Mouse (Mus musculus): ENCODE data around the gene Ces2a. TPM values are rescaled to one million over a fixed set of nuclear protein-coding genes. Genes with fewer than 3 reads are reported as not detected.

The Ces2a gene
- total and polyA plus RNA-seq, 2 experiments from 2014 or later = 0.42 TPM; not detected in 1

DNA sequence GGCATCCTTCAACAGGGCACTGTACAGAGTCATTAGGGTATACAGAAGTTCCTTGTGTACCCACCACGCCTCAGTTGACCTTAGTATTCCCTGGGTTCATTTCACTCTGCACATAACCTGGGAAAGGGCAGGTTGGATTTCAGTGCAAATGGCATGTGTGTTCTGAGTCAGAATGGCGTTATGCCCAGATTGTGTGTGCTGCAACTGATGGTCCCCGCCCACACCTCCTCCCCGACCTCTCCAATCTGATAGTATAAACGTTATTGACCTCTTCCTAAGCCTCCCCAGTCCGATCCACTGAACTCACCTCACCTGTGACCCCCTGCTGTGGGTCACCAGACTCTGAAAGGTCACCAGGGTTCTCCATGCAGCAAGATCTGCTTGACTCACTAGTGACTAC, 1.8 kb upstream of the Ces2a start:
- WGBS = 62% methylated on average over 6 of the region's 6 CpGs
- no peak for ATAC-seq (ENCODE audit: insufficient read depth, low read depth)

GRCm38 (mm10) chr8:104742039-104742438, 8.2 kb downstream of the Ces2a start:
- no peak overlapping the region for H3K4me2 ChIP-seq (ENCODE audit: low read depth, low read length)
- ATAC-seq (ENCODE audit: insufficient read depth, low read depth) = no peak
- TF ChIP-seq EP300 (IDR thresholded peaks at IDR 0.05; ENCODE audit: low read depth) = no peak
- peak; percentile 15; the same call in 1 of the 2 replicates for TF ChIP-seq CTCF (IDR thresholded peaks at IDR 0.05; ENCODE audit: low read depth)

More for the DNA sequence above, 1.8 kb upstream of the Ces2a start:
- Histone ChIP-seq H3K4me3 (ENCODE audit: low read depth, low read length) (no peak overlapping the region), H3K27me3 (ENCODE audit: control insufficient read depth, insufficient read depth, low read length) (no peaks in the 10 kb centered on the region), H3K4me2 (ENCODE audit: low read depth, low read length) (no peak overlapping the region), H3K9ac (replicated peaks; ENCODE audit: low read depth, low read length) (no peak overlapping the region), H3K9me3 (replicated peaks; ENCODE audit: control insufficient read depth, low read length) (no peaks in the 10 kb centered on the region), H3K36me3 (replicated peaks; ENCODE audit: control insufficient read depth, insufficient read depth, low read length) (no peaks in the 10 kb centered on the region), H3K27ac (ENCODE audit: low read depth) (no peak overlapping the region), H3K4me1 (ENCODE audit: control insufficient read depth, insufficient read depth) (no peaks in the 10 kb centered on the region)
- DNase-seq (ENCODE audit: low spot score) = no peak
- TF ChIP-seq CTCF (IDR thresholded peaks at IDR 0.05; ENCODE audit: low read depth) (no peak), EP300 (IDR thresholded peaks at IDR 0.05; ENCODE audit: low read depth) (no peak)

GRCm38 (mm10) chr8:104743410-104743809, 9.6 kb downstream of the Ces2a start:
- H3K9me3 ChIP-seq (replicated peaks; ENCODE audit: control insufficient read depth, low read length) = no peaks in the 10 kb centered on the region
- no peak for TF ChIP-seq EP300 (IDR thresholded peaks at IDR 0.05; ENCODE audit: low read depth)
- TF ChIP-seq CTCF (IDR thresholded peaks at IDR 0.05; ENCODE audit: low read depth) = no peak
- no peaks in the 10 kb centered on the region for H3K27me3 ChIP-seq (ENCODE audit: control insufficient read depth, insufficient read depth, low read length)
- DNase-seq (ENCODE audit: low spot score) = no peak
- WGBS = 78% methylated on average over 3 of the region's 3 CpGs
- no peaks in the 10 kb centered on the region for H3K36me3 ChIP-seq (replicated peaks; ENCODE audit: control insufficient read depth, insufficient read depth, low read length)
- H3K4me3 ChIP-seq (ENCODE audit: low read depth, low read length) = no peak overlapping the region
- no peak for ATAC-seq (ENCODE audit: insufficient read depth, low read depth)
- H3K4me1 ChIP-seq (ENCODE audit: control insufficient read depth, insufficient read depth) = no peaks in the 10 kb centered on the region
- no peak overlapping the region for H3K27ac ChIP-seq (ENCODE audit: low read depth)
- H3K4me2 ChIP-seq (ENCODE audit: low read depth, low read length) = no peak overlapping the region
- H3K9ac ChIP-seq (replicated peaks; ENCODE audit: low read depth, low read length) = no peak overlapping the region

More at GRCm38 (mm10) chr8:104742039-104742438, 8.2 kb downstream of the Ces2a start:
- Histone ChIP-seq H3K36me3 (replicated peaks; ENCODE audit: control insufficient read depth, insufficient read depth, low read length) (no peaks in the 10 kb centered on the region), H3K9me3 (replicated peaks; ENCODE audit: control insufficient read depth, low read length) (no peaks in the 10 kb centered on the region), H3K27ac (ENCODE audit: low read depth) (no peak overlapping the region), H3K27me3 (ENCODE audit: control insufficient read depth, insufficient read depth, low read length) (no peaks in the 10 kb centered on the region), H3K4me1 (ENCODE audit: control insufficient read depth, insufficient read depth) (no peaks in the 10 kb centered on the region), H3K4me3 (ENCODE audit: low read depth, low read length) (no peak overlapping the region), H3K9ac (replicated peaks; ENCODE audit: low read depth, low read length) (no peak overlapping the region)
- DNase-seq (ENCODE audit: low spot score) = no peak
- WGBS = 70% methylated on average over 1 of the region's 1 CpGs

DNA sequence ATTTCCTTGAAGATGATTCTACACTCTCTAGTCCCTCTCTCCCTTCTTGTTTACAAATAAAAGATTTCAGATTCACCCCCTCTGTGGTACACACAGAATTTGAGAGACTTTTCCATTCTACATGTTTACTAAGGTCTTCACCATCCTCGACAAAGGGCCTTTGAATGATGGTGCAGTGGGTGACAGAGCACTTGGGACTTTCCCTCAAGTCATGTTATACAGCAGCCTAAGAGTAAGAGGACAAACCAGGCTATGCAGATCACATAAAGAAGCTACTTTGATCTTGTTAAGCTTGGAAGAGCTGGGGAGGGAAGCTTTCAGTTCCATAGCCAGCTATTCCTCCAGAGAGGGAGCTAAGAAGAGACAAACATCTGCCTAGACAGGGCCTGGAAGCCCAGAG, 19.0 kb downstream of the Ces2a start:
- Histone ChIP-seq H3K4me1 (ENCODE audit: control insufficient read depth, insufficient read depth) (no peaks in the 10 kb centered on the region), H3K27me3 (ENCODE audit: control insufficient read depth, insufficient read depth, low read length) (no peaks in the 10 kb centered on the region), H3K36me3 (replicated peaks; ENCODE audit: control insufficient read depth, insufficient read depth, low read length) (no peaks in the 10 kb centered on the region), H3K9ac (replicated peaks; ENCODE audit: low read depth, low read length) (no peak overlapping the region), H3K4me3 (ENCODE audit: low read depth, low read length) (no peak overlapping the region), H3K9me3 (replicated peaks; ENCODE audit: control insufficient read depth, low read length) (no peaks in the 10 kb centered on the region), H3K27ac (ENCODE audit: low read depth) (no peak overlapping the region), H3K4me2 (ENCODE audit: low read depth, low read length) (no peak overlapping the region)
- DNase-seq (ENCODE audit: low spot score) (no peak), ATAC-seq (ENCODE audit: insufficient read depth, low read depth) (no peak)
- WGBS = 47% methylated on average over 1 of the region's 1 CpGs
- TF ChIP-seq EP300 (IDR thresholded peaks at IDR 0.05; ENCODE audit: low read depth) (no peak), CTCF (IDR thresholded peaks at IDR 0.05; ENCODE audit: low read depth) (no peak)

DNA sequence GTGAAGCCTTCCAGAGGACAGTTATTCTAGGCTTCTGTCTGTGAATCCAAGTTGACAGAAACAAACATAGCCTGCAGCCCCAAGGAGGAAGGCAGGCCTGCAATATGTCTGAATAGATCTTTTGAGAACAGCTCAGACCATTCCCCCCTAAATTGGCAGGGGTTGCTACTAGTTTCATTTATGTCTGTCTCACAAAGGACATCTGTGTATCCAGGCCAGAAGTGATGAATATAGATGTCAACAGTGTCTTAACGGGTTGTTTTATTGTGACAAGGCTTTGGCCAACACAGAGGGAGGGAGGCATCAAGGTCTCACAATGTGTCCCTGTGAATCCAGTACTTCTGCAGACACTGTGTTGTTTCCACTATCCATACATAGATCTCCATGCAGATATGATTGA, 23.8 kb downstream of the Ces2a start:
- no peak for ATAC-seq (ENCODE audit: insufficient read depth, low read depth)
- Histone ChIP-seq H3K4me3 (ENCODE audit: low read depth, low read length) (no peak overlapping the region), H3K9me3 (replicated peaks; ENCODE audit: control insufficient read depth, low read length) (no peaks in the 10 kb centered on the region), H3K9ac (replicated peaks; ENCODE audit: low read depth, low read length) (no peak overlapping the region), H3K4me2 (ENCODE audit: low read depth, low read length) (no peak overlapping the region), H3K4me1 (ENCODE audit: control insufficient read depth, insufficient read depth) (no peaks in the 10 kb centered on the region), H3K27me3 (ENCODE audit: control insufficient read depth, insufficient read depth, low read length) (no peaks in the 10 kb centered on the region), H3K27ac (ENCODE audit: low read depth) (no peak overlapping the region), H3K36me3 (replicated peaks; ENCODE audit: control insufficient read depth, insufficient read depth, low read length) (no peaks in the 10 kb centered on the region)
- no peak for TF ChIP-seq CTCF (IDR thresholded peaks at IDR 0.05; ENCODE audit: low read depth)
- DNase-seq (ENCODE audit: low spot score) = no peak
- WGBS = 24% methylated on average over 1 of the region's 1 CpGs

- no peak for TF ChIP-seq CTCF (IDR thresholded peaks at IDR 0.05; ENCODE audit: low read depth)
- TF ChIP-seq EP300 (IDR thresholded peaks at IDR 0.05; ENCODE audit: low read depth) = no peak
- 94% methylated on average over 2 of the region's 2 CpGs for WGBS
- Histone ChIP-seq H3K4me3 (ENCODE audit: low read depth, low read length) (no peak overlapping the region), H3K4me1 (ENCODE audit: control insufficient read depth, insufficient read depth) (no peaks in the 10 kb centered on the region), H3K27ac (ENCODE audit: low read depth) (no peak overlapping the region), H3K9me3 (replicated peaks; ENCODE audit: control insufficient read depth, low read length) (no peaks in the 10 kb centered on the region), H3K27me3 (ENCODE audit: control insufficient read depth, insufficient read depth, low read length) (no peaks in the 10 kb centered on the region), H3K36me3 (replicated peaks; ENCODE audit: control insufficient read depth, insufficient read depth, low read length) (no peaks in the 10 kb centered on the region), H3K9ac (replicated peaks; ENCODE audit: low read depth, low read length) (no peak overlapping the region), H3K4me2 (ENCODE audit: low read depth, low read length) (no peak overlapping the region)
- ATAC-seq (ENCODE audit: insufficient read depth, low read depth) = no peak
- no peak for DNase-seq (ENCODE audit: low spot score)
Measured at GRCm38 (mm10) chr8:104758209-104758608, 24.4 kb downstream of the Ces2a start.
